Mouse (Mus musculus) embryonic facial prominence, embryonic 14.5 days (tissue): ENCODE measurements around the gene Tmem178b. TPM values are rescaled to one million over a fixed set of nuclear protein-coding genes. Genes with fewer than 3 reads are reported as not detected.
A peak's percentile ranks its signal among the peaks of the same experiment; 100 is the strongest.

ENCODE experiments used
- ATAC-seq: fragments of 200-750 bp; cut with Nextera tagmentation; 2 replicates; pipeline ENCODE4 v1.8.0; 2017; ENCODE audit warnings: low read depth, moderate number of reproducible peaks, moderate TSS enrichment
- DNase-seq: peaks from one replicate; pipeline ENCODE4 v3.0.0-alpha.2; 2015; ENCODE audit warnings: low spot score
- H3K27ac ChIP-seq: fragments of 300-500 bp; sonication (generic); replicated peaks from 2 replicates; pipeline ENCODE4 v1.5.1; 2014; ENCODE audit warnings: low read depth, mild to moderate bottlenecking, low read length, moderate library complexity
- H3K27me3 ChIP-seq: fragments of 300-500 bp; sonication (generic); replicated peaks from 2 replicates; pipeline ENCODE4 v1.6.1; 2014; ENCODE audit warnings: low read length; ENCODE audit not compliant: control insufficient read depth, insufficient read depth
- H3K36me3 ChIP-seq: fragments of 300-500 bp; sonication (generic); 2 replicates; pipeline ENCODE4 v1.6.1; 2014; ENCODE audit warnings: low read length, mixed read lengths; ENCODE audit not compliant: control insufficient read depth, insufficient read depth
- H3K4me1 ChIP-seq: fragments of 300-500 bp; sonication (generic); 2 replicates; pipeline ENCODE4 v1.6.1; 2014; ENCODE audit warnings: antibody characterized with exemption, low read length; ENCODE audit not compliant: control insufficient read depth, insufficient read depth
- H3K4me2 ChIP-seq: fragments of 300-500 bp; sonication (generic); 2 replicates; pipeline ENCODE4 v1.6.1; 2014; ENCODE audit warnings: low read depth, mild to moderate bottlenecking, low read length, moderate library complexity, mixed read lengths
- H3K4me3 ChIP-seq: fragments of 300-500 bp; sonication (generic); 2 replicates; pipeline ENCODE4 v1.5.1; 2014; ENCODE audit warnings: low read depth, mild to moderate bottlenecking, low read length
- H3K9ac ChIP-seq: fragments of 300-500 bp; sonication (generic); 2 replicates; pipeline ENCODE4 v1.6.1; 2014; ENCODE audit warnings: low read depth, mild to moderate bottlenecking, low read length, moderate library complexity, mixed read lengths
- H3K9me3 ChIP-seq: fragments of 300-500 bp; sonication (generic); 2 replicates; pipeline ENCODE4 v1.6.1; 2016; ENCODE audit warnings: low read length; ENCODE audit not compliant: control insufficient read depth
- WGBS: fragments of 180-500 bp; shearing (Covaris S2); extraction: QIAGEN DNeasy Blood & Tissue Kit; methylation state at CpG from one replicate; pipeline ENCODE4 v1.1.7; 2014; 5-methylcytosine and 5-hydroxymethylcytosine counted together
- polyA plus RNA-seq: library from polyadenylated mRNA; unstranded; fragments of >200 nt; fragmentation: Nextera tagmentation; extraction: Ambion mirVana; gene quantifications from 2 replicates; pipeline ENCODE4 v1.2.1, GENCODE M21; 2014

The Tmem178b gene
- polyA plus RNA-seq, 1 experiment from 2014 or later, result 2.6 TPM

- DNase-seq (peak; percentile 84), ATAC-seq (peak; percentile 74)
- Histone ChIP-seq H3K4me1 (peaks cover 8% of the 10 kb centered on the region; the same call in 1 of the 2 replicates), H3K27ac (no peak overlapping the region), H3K4me3 (peak overlapping the region; percentile 55), H3K4me2 (peak overlapping the region; percentile 98), H3K27me3 (peaks cover 58% of the 10 kb centered on the region), H3K9ac (peak overlapping the region; percentile 58), H3K9me3 (no peaks in the 10 kb centered on the region), H3K36me3 (no peaks in the 10 kb centered on the region)
- under 1% methylated on average over 29 of the region's 71 CpGs for WGBS
Measured at GRCm38 (mm10) chr6:39871381-39872305, 1.4 kb upstream of the Tmem178b start.

DNA sequence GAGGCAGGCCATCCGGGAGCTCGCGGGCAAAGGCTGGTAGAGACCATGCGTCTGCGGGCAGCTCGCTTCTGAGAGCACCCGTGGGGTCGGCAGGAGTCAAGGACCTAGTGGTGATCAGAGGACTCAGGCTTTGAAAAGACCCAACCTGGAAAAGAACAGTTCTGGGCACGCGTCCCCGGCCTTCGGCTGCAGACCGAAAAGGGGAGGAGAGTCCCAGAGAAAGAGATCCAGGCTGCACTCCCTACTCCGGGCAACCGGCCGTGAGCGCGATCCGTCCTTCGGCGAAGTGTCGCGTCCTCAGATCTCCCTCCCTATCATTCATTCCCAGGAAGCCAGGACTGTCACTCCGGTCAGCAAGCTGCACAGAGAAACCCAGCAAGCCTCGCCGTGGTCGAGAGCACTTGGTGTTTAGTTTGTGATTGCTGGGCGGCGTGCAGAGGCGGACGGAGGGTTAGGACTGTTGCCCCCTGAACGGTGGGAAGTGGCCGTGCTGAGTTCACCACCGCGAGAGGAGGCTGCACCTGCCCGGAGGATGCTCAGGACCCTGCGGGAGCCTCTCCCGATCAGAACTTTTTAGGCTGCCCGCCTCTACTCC, 668 bp upstream of the Tmem178b start:
- DNase-seq, result peak; percentile 2
- Histone ChIP-seq H3K4me2 (peak overlapping the region; percentile 98), H3K4me1 (peaks cover 8% of the 10 kb centered on the region; the same call in 1 of the 2 replicates), H3K36me3 (no peaks in the 10 kb centered on the region), H3K9me3 (no peaks in the 10 kb centered on the region), H3K27ac (no peak overlapping the region), H3K4me3 (peak overlapping the region; percentile 55), H3K9ac (peak overlapping the region; percentile 58), H3K27me3 (peaks cover 58% of the 10 kb centered on the region)
- 2% methylated on average over 33 of the region's 39 CpGs for WGBS
- ATAC-seq, result peak; percentile 10; the same call in 1 of the 2 replicates

DNA sequence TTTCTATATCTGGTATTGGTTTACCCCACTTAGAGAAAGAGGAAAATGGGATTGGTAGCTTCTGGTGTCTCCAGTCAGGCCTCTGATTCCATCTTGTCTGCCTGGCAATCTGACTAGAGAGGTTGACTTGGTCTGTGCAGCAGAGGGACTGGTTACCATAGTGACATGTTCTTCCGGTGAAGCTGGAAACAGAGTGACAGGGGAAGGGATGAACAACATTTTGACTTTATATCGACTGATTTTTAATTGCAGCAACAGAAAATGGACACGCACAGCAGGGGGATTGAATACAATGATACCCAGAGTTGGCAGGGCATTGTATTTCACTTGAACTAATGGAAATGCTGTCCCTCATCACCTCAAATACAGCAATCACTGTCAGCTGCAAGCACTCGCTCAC, 2.1 kb downstream of the Tmem178b start:
- Histone ChIP-seq H3K4me1 (peaks cover 8% of the 10 kb centered on the region; the same call in 1 of the 2 replicates), H3K27me3 (peaks cover 46% of the 10 kb centered on the region), H3K9ac (no peak overlapping the region), H3K4me3 (no peak overlapping the region), H3K27ac (no peak overlapping the region), H3K4me2 (no peak overlapping the region), H3K9me3 (no peaks in the 10 kb centered on the region), H3K36me3 (no peaks in the 10 kb centered on the region)
- no peak for ATAC-seq
- peak; percentile 2 for DNase-seq
- WGBS, result 58% methylated on average over 4 of the region's 4 CpGs

DNA sequence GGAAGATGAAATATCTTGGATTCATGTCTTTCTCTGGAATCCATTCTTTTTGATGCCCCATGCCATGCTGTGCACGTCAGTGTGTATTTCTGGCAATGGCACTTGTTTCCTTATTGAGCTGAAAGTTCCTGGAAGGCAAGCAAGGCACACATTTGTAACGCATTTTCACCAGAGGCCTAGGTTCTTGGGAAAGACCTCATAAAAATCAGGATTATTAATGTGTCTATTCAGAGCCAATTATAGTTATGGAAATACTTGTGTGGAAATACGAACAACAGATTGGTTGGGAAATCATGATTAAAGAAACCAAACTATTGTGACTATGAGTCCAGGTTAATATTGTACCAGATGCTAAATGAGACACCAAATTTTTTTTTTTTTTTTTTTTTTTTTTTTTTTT, 3.4 kb downstream of the Tmem178b start:
- H3K4me3 ChIP-seq, result no peak overlapping the region
- no peak overlapping the region for H3K27ac ChIP-seq
- no peak overlapping the region for H3K9ac ChIP-seq
- 63% methylated on average over 3 of the region's 3 CpGs for WGBS
- H3K9me3 ChIP-seq, result no peaks in the 10 kb centered on the region
- H3K4me2 ChIP-seq, result no peak overlapping the region
- peaks cover 8% of the 10 kb centered on the region; the same call in 1 of the 2 replicates for H3K4me1 ChIP-seq
- DNase-seq, result no peak
- peaks cover 42% of the 10 kb centered on the region for H3K27me3 ChIP-seq
- no peaks in the 10 kb centered on the region for H3K36me3 ChIP-seq
- no peak for ATAC-seq

DNA sequence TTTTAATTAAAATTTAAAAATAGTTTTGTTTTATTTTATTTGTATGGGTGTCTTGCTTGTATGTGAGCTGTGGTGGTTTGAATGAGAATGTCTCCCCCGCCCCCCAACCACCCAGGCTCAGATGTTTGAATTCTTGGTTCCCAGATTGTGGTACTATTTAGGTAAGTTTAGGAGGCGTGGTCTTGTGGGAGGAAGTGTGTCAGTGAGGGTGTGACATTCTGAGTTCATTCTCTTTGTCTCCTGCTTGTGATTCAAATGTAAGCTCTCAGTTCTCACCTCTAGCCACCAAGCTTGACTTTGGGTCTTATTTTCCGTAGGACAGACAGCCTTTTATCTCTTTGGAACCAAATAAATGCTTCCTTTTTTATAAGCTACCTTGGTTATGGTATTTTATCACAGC, 17.7 kb downstream of the Tmem178b start:
- no peaks in the 10 kb centered on the region for H3K9me3 ChIP-seq
- no peak for ATAC-seq
- DNase-seq, result no peak
- H3K4me1 ChIP-seq, result no peaks in the 10 kb centered on the region
- no peaks in the 10 kb centered on the region for H3K36me3 ChIP-seq
- 81% methylated on average over 3 of the region's 3 CpGs for WGBS
- H3K4me2 ChIP-seq, result no peak overlapping the region
- H3K4me3 ChIP-seq, result no peak overlapping the region
- H3K27me3 ChIP-seq, result no peaks in the 10 kb centered on the region
- H3K9ac ChIP-seq, result no peak overlapping the region
- no peak overlapping the region for H3K27ac ChIP-seq

GRCm38 (mm10) chr6:39896500-39896899, 23.4 kb downstream of the Tmem178b start:
- H3K27ac ChIP-seq, result no peak overlapping the region
- WGBS, result 85% methylated on average over 3 of the region's 3 CpGs
- no peak for DNase-seq
- no peak overlapping the region for H3K9ac ChIP-seq
- H3K4me3 ChIP-seq, result no peak overlapping the region
- H3K4me2 ChIP-seq, result no peak overlapping the region
- no peak for ATAC-seq
- no peaks in the 10 kb centered on the region for H3K27me3 ChIP-seq
- H3K9me3 ChIP-seq, result no peaks in the 10 kb centered on the region
- no peaks in the 10 kb centered on the region for H3K36me3 ChIP-seq
- H3K4me1 ChIP-seq, result no peaks in the 10 kb centered on the region

DNA sequence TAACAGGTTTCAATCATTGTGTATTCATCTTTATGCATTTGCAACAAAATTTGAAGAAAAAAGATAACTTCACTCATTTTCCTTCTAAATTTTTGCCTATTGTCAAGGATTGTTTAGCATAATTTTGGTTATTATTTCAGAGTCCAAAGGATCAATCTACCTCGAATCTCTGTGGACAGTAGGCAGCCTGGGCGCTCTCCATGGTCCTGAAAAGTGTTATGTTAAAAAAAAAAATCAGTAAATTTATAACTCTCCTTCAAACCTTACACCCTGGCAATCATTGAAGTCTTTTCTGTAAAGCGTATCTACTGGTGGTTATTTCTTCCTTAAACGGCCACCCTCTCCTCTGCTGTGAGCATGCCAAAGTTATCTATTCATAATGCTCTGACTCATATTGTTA, 26.2 kb downstream of the Tmem178b start:
- 39% methylated on average over 4 of the region's 4 CpGs for WGBS
- DNase-seq (peak; percentile 63), ATAC-seq (no peak)
- no peak overlapping the region for H3K27ac ChIP-seq
- H3K4me3 ChIP-seq, result no peak overlapping the region
- H3K27me3 ChIP-seq, result no peaks in the 10 kb centered on the region
- no peak overlapping the region for H3K4me2 ChIP-seq
- no peaks in the 10 kb centered on the region for H3K9me3 ChIP-seq
- H3K9ac ChIP-seq, result no peak overlapping the region
- no peaks in the 10 kb centered on the region for H3K4me1 ChIP-seq
- H3K36me3 ChIP-seq, result no peaks in the 10 kb centered on the region

DNA sequence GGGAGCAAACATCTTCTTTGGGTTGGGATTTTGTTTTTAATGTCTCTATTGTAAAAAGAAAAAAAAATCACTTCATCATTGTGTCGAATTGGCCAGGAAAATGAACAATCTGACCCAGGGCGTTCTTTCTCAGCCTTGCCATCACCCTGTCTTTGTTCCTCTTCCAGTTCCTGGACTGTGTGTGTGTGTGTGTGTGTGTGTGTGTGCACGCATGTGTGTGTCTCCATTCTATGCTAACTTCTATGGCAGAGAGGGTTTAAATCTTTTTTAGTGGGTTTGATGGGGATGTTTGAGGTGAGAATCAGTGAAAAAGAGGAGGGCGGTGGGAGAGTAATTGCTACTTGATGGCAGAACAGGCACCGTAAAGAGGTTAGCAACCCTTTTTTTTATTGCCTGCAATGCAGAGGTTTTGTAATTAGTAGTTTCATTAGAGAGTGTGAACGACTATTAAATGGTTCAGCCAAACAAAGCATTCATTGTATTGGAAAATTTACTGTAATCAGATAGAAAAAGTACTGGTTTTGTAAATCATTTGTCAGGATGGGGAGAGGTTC, 30.2 kb downstream of the Tmem178b start:
- DNase-seq, result no peak
- H3K9ac ChIP-seq, result no peak overlapping the region
- no peaks in the 10 kb centered on the region for H3K4me1 ChIP-seq
- H3K4me2 ChIP-seq, result no peak overlapping the region
- ATAC-seq, result no peak
- H3K27ac ChIP-seq, result no peak overlapping the region
- WGBS, result 70% methylated on average over 6 of the region's 6 CpGs
- H3K36me3 ChIP-seq, result no peaks in the 10 kb centered on the region
- no peaks in the 10 kb centered on the region for H3K9me3 ChIP-seq
- H3K27me3 ChIP-seq, result no peaks in the 10 kb centered on the region
- no peak overlapping the region for H3K4me3 ChIP-seq
